Mouse (Mus musculus) myocyte (in vitro differentiated cells): ENCODE data around the gene Thsd7a. TPM values are rescaled to one million over a fixed set of nuclear protein-coding genes. Genes with fewer than 3 reads are reported as not detected.

Experiments
- H3K27me3 ChIP-seq: one replicate; pipeline ENCODE4 v1.6.1; 2011; ENCODE audit not compliant: control insufficient read depth, insufficient read depth, insufficient read length
- H3K36me3 ChIP-seq: one replicate; pipeline ENCODE4 v1.6.1; 2011; ENCODE audit not compliant: control insufficient read depth, insufficient read depth
- H3K4me2 ChIP-seq: one replicate; pipeline ENCODE4 v1.6.1; 2011; ENCODE audit warnings: low read depth, control low read depth
- H3K4me3 ChIP-seq: one replicate; pipeline ENCODE4 v1.5.1; 2011; ENCODE audit warnings: mild to moderate bottlenecking, control low read depth, moderate library complexity
- H3K79me2 ChIP-seq: one replicate; pipeline ENCODE4 v1.6.1; 2011; ENCODE audit not compliant: control insufficient read depth, insufficient read depth
- H3ac ChIP-seq: one replicate; pipeline ENCODE4 v1.6.1; 2011; ENCODE audit not compliant: control insufficient read depth, insufficient read length
- CEBPB ChIP-seq: IDR thresholded peaks from 2 replicates; pipeline ENCODE4 v1.6.1; 2011; ENCODE audit warnings: mild to moderate bottlenecking, moderate library complexity; ENCODE audit not compliant: poor library complexity, insufficient read depth, severe bottlenecking
- E2F4 ChIP-seq: IDR thresholded peaks from one replicate; pipeline ENCODE4 v1.6.1; 2011; ENCODE audit warnings: mild to moderate bottlenecking, control low read depth, moderate library complexity; ENCODE audit not compliant: insufficient read depth
- MAX ChIP-seq: IDR thresholded peaks from one replicate; pipeline ENCODE4 v1.6.1; 2011; ENCODE audit warnings: low read depth, mild to moderate bottlenecking, control low read depth
- MYOD1 ChIP-seq, 3 experiments: IDR thresholded peaks; one replicate each; pipeline ENCODE4 v1.6.1; 2011; ENCODE audit warnings: control low read depth in 2 of 3, low read depth in 2 of 3, mild to moderate bottlenecking in 2 of 3, moderate library complexity in 1 of 3; ENCODE audit not compliant: insufficient read length in 2 of 3, control insufficient read depth in 1 of 3
- MYOG ChIP-seq, 3 experiments: IDR thresholded peaks; one replicate each; pipeline ENCODE4 v1.6.1; 2011; ENCODE audit warnings: control low read depth in 2 of 3, low read depth in 2 of 3, mild to moderate bottlenecking in 2 of 3; ENCODE audit not compliant: insufficient read length in 2 of 3, control insufficient read depth in 1 of 3, insufficient read depth in 1 of 3
- POLR2A ChIP-seq: IDR thresholded peaks from one replicate; pipeline ENCODE4 v1.6.1; 2011; ENCODE audit warnings: low read depth, mild to moderate bottlenecking, control low read depth, moderate library complexity; ENCODE audit not compliant: insufficient read length
- POLR2AphosphoS2 ChIP-seq: IDR thresholded peaks from one replicate; pipeline ENCODE4 v1.6.1; 2011; ENCODE audit warnings: low read depth, control low read depth; ENCODE audit not compliant: insufficient read length
- REST ChIP-seq: IDR thresholded peaks from one replicate; pipeline ENCODE4 v1.6.1; 2011; ENCODE audit warnings: mild to moderate bottlenecking, control low read depth, moderate library complexity; ENCODE audit not compliant: insufficient read depth, insufficient read length
- SRF ChIP-seq: IDR thresholded peaks from one replicate; pipeline ENCODE4 v1.6.1; 2011; ENCODE audit warnings: low read depth; ENCODE audit not compliant: control insufficient read depth, insufficient read length
- TCF12 ChIP-seq: IDR thresholded peaks from one replicate; pipeline ENCODE4 v1.6.1; 2011; ENCODE audit warnings: mild to moderate bottlenecking, control low read depth; ENCODE audit not compliant: poor library complexity, insufficient read depth, severe bottlenecking
- TCF3 ChIP-seq: IDR thresholded peaks from one replicate; pipeline ENCODE4 v1.6.1; 2011; ENCODE audit warnings: low read depth, control low read depth; ENCODE audit not compliant: insufficient read length
- USF1 ChIP-seq: IDR thresholded peaks from one replicate; pipeline ENCODE4 v1.6.1; 2011; ENCODE audit warnings: low read depth, mild to moderate bottlenecking, control low read depth, moderate library complexity
- polyA plus RNA-seq: library from polyadenylated mRNA; unstranded; fragments of >200 nt; fragmentation: generic; extraction: Trizol; gene quantifications from one replicate; pipeline ENCODE4 v1.2.1, GENCODE M21; 2012; ENCODE audit warnings: missing spikeins

Thsd7a gene
- polyA plus RNA-seq, 1 experiment = 5.0 TPM

GRCm38 (mm10) chr6:12457451-12457850 lies 291.8 kb downstream of the Thsd7a start:
- no peak overlapping the region for H3K4me3 ChIP-seq
- H3K79me2 ChIP-seq = no peaks in the 10 kb centered on the region
- no peaks in the 10 kb centered on the region for H3K27me3 ChIP-seq
- no peak overlapping the region for H3ac ChIP-seq
- TF ChIP-seq USF1 (no peak), CEBPB (no peak), POLR2AphosphoS2 (no peak), POLR2A (no peak), TCF3 (no peak)
- no peaks in the 10 kb centered on the region for H3K36me3 ChIP-seq
- no peak overlapping the region for H3K4me2 ChIP-seq

- TF ChIP-seq MAX (no peak), MYOD1 (IDR thresholded peaks at IDR 0.05; ENCODE audit: control insufficient read depth in 1 of 3, insufficient read length in 2 of 3, low read depth in 2 of 3) (no peak), POLR2AphosphoS2 (no peak), CEBPB (peak; percentile 71; the same call in 1 of the 2 replicates)
- H3K27me3 ChIP-seq = no peaks in the 10 kb centered on the region
- H3K4me3 ChIP-seq = no peak overlapping the region
Measured at GRCm38 (mm10) chr6:12454876-12455485, 294.2 kb downstream of the Thsd7a start.

GRCm38 (mm10) chr6:12454132-12454531 lies 295.1 kb downstream of the Thsd7a start:
- no peak overlapping the region for H3K4me2 ChIP-seq
- no peaks in the 10 kb centered on the region for H3K36me3 ChIP-seq
- no peaks in the 10 kb centered on the region for H3K79me2 ChIP-seq
- H3ac ChIP-seq = no peak overlapping the region
- H3K27me3 ChIP-seq = no peaks in the 10 kb centered on the region
- TF ChIP-seq POLR2AphosphoS2 = no peak
- TF ChIP-seq MYOD1 (IDR thresholded peaks at IDR 0.05; ENCODE audit: control insufficient read depth in 1 of 3, insufficient read length in 2 of 3, low read depth in 2 of 3) = no peak
- no peak for TF ChIP-seq TCF12
- no peak for TF ChIP-seq SRF
- no peak for TF ChIP-seq MAX
- no peak for TF ChIP-seq MYOG (IDR thresholded peaks at IDR 0.05; ENCODE audit: control insufficient read depth in 1 of 3, insufficient read depth in 1 of 3, insufficient read length in 2 of 3, low read depth in 2 of 3)
- TF ChIP-seq CEBPB = no peak
- no peak for TF ChIP-seq REST
- TF ChIP-seq POLR2A = no peak
- no peak for TF ChIP-seq E2F4
- TF ChIP-seq TCF3 = no peak
- no peak for TF ChIP-seq USF1
- no peak overlapping the region for H3K4me3 ChIP-seq

More at GRCm38 (mm10) chr6:12454876-12455485, 294.2 kb downstream of the Thsd7a start:
- no peak overlapping the region for H3ac ChIP-seq
- no peak overlapping the region for H3K4me2 ChIP-seq
- H3K79me2 ChIP-seq = no peaks in the 10 kb centered on the region
- no peaks in the 10 kb centered on the region for H3K36me3 ChIP-seq

GRCm38 (mm10) chr6:12448851-12449250 lies 300.4 kb downstream of the Thsd7a start:
- TF ChIP-seq TCF12 = no peak
- TF ChIP-seq POLR2A = no peak
- TF ChIP-seq CEBPB = 0 out of 2 replicates have a peak, but pooled peaks have one; percentile 13
- no peak overlapping the region for H3K4me3 ChIP-seq
- H3K36me3 ChIP-seq = no peaks in the 10 kb centered on the region
- no peak overlapping the region for H3K4me2 ChIP-seq
- H3K27me3 ChIP-seq = no peaks in the 10 kb centered on the region
- H3ac ChIP-seq = no peak overlapping the region
- H3K79me2 ChIP-seq = no peaks in the 10 kb centered on the region

GRCm38 (mm10) chr6:12445486-12445885 lies 303.7 kb downstream of the Thsd7a start:
- TF ChIP-seq POLR2A (no peak), CEBPB (no peak), SRF (no peak)
- no peaks in the 10 kb centered on the region for H3K79me2 ChIP-seq
- H3K4me3 ChIP-seq = no peak overlapping the region
- no peaks in the 10 kb centered on the region for H3K27me3 ChIP-seq
- no peaks in the 10 kb centered on the region for H3K36me3 ChIP-seq
- H3K4me2 ChIP-seq = no peak overlapping the region
- no peak overlapping the region for H3ac ChIP-seq

GRCm38 (mm10) chr6:12439561-12439960 lies 309.6 kb downstream of the Thsd7a start:
- H3K4me2 ChIP-seq = no peak overlapping the region
- no peaks in the 10 kb centered on the region for H3K79me2 ChIP-seq
- TF ChIP-seq TCF12 (no peak), USF1 (no peak), POLR2AphosphoS2 (no peak)
- no peak overlapping the region for H3ac ChIP-seq
- H3K27me3 ChIP-seq = no peaks in the 10 kb centered on the region
- H3K4me3 ChIP-seq = no peak overlapping the region
- no peaks in the 10 kb centered on the region for H3K36me3 ChIP-seq
